Comparison of ENCODE assay signal across 22 mouse cellular contexts in genomic region chrX:73875881-73876280, GRCm38 (mm10). TPM values are rescaled to one million over a fixed set of nuclear protein-coding genes. Genes with fewer than 3 reads are reported as not detected.
DNase-seq lines count a peak whose midpoint lies in the region; ATAC-seq lines count a peak whose summit lies in the region.
"Had no signal": no experiment of that assay in that cellular context is flagged by ENCODE, and none has a peak within 500 bp of the region (broad histone marks: within the 10 kb centered on the region; RNA-seq: fewer than 3 reads in every experiment).

No protein-coding gene starts in this region.

- no peaks in the 10 kb centered on the region for H3K9me3 ChIP-seq in midbrain, embryonic 12.5 days
- no peaks in the 10 kb centered on the region for H3K9me3 ChIP-seq in midbrain, embryonic 11.5 days (ENCODE audit: control insufficient read depth, low read length)
- H3K9me3 ChIP-seq in forebrain, embryonic 14.5 days (replicated peaks; ENCODE audit: control insufficient read depth, low read length), result no peaks in the 10 kb centered on the region
- no peaks in the 10 kb centered on the region for H3K9me3 ChIP-seq in hindbrain, embryonic 15.5 days
- no peaks in the 10 kb centered on the region for H3K9me3 ChIP-seq in neural tube, embryonic 13.5 days
- H3K9me3 ChIP-seq: heart, embryonic 13.5 days; kidney, embryonic 15.5 days; limb, embryonic 12.5 days; liver, embryonic 13.5 days had no signal

- no peak overlapping the region for H3K4me3 ChIP-seq in midbrain, embryonic 12.5 days
- H3K4me3 ChIP-seq in midbrain, embryonic 11.5 days (ENCODE audit: low read depth, low read length), result no peak overlapping the region
- no peak overlapping the region for H3K4me3 ChIP-seq in forebrain, embryonic 14.5 days (ENCODE audit: low read depth, low read length)
- H3K4me3 ChIP-seq in hindbrain, embryonic 15.5 days, result 0 out of 2 replicates have a peak overlapping the region, but pooled peaks have one; percentile 7
- no peak overlapping the region for H3K4me3 ChIP-seq in neural tube, embryonic 13.5 days
- H3K4me3 ChIP-seq: heart, embryonic 13.5 days; kidney, embryonic 15.5 days; limb, embryonic 12.5 days; liver, embryonic 13.5 days had no signal

- ATAC-seq in midbrain, embryonic 12.5 days (ENCODE audit: low FRiP score, low read depth), result no peak
- ATAC-seq in midbrain, embryonic 11.5 days (ENCODE audit: low FRiP score), result no peak
- ATAC-seq in forebrain, embryonic 14.5 days, result no peak
- no peak for ATAC-seq in hindbrain, embryonic 15.5 days (ENCODE audit: low FRiP score, low read depth)
- ATAC-seq in neural tube, embryonic 13.5 days (ENCODE audit: low read depth), result no peak
- ATAC-seq: CD4-positive, CD25-positive, alpha-beta regulatory T cell, adult 4 months; intestine, embryonic 16.5 days had no signal

- no peak for DNase-seq in midbrain, embryonic 11.5 days (ENCODE audit: low spot score, missing footprints)
- DNase-seq in forebrain, embryonic 14.5 days (ENCODE audit: low spot score), result no peak
- DNase-seq in thymus, postnatal 14 days, result no peak
- DNase-seq in T-cell, adult 2 months (ENCODE audit: low spot score), result no peak
- no peak for DNase-seq in thymus, adult 18-20 months
- DNase-seq: adrenal gland, postnatal 36 days; cerebellum, adult 11-12 months; embryo, embryonic 11 days; gastrocnemius, postnatal 10 days; heart, adult 11 months; heart, postnatal 36 days; liver, embryonic 13.5 days; lung, embryonic 14.5 days; lung, postnatal 4 days had no signal

- no peaks in the 10 kb centered on the region for H3K36me3 ChIP-seq in midbrain, embryonic 12.5 days
- H3K36me3 ChIP-seq in midbrain, embryonic 11.5 days (ENCODE audit: control insufficient read depth, insufficient read depth, low read length), result no peaks in the 10 kb centered on the region
- no peaks in the 10 kb centered on the region for H3K36me3 ChIP-seq in forebrain, embryonic 14.5 days (ENCODE audit: control insufficient read depth, insufficient read depth, low read length)
- H3K36me3 ChIP-seq in hindbrain, embryonic 15.5 days, result no peaks in the 10 kb centered on the region
- no peaks in the 10 kb centered on the region for H3K36me3 ChIP-seq in neural tube, embryonic 13.5 days
- H3K36me3 ChIP-seq: heart, embryonic 13.5 days; kidney, embryonic 15.5 days; limb, embryonic 12.5 days; liver, embryonic 13.5 days had no signal

- WGBS in midbrain, embryonic 12.5 days, result 72% methylated on average over 2 of the region's 2 CpGs
- 73% methylated on average over 2 of the region's 2 CpGs for WGBS in midbrain, embryonic 11.5 days
- WGBS in forebrain, embryonic 14.5 days, result 71% methylated on average over 2 of the region's 2 CpGs
- 68% methylated on average over 2 of the region's 2 CpGs for WGBS in hindbrain, embryonic 15.5 days
- 56% methylated on average over 2 of the region's 2 CpGs for WGBS in neural tube, embryonic 13.5 days

- H3K9ac ChIP-seq in midbrain, embryonic 12.5 days (replicated peaks), result no peak overlapping the region
- no peak overlapping the region for H3K9ac ChIP-seq in midbrain, embryonic 11.5 days (ENCODE audit: low read length)
- no peak overlapping the region for H3K9ac ChIP-seq in forebrain, embryonic 14.5 days (ENCODE audit: low read length)
- no peak overlapping the region for H3K9ac ChIP-seq in hindbrain, embryonic 15.5 days
- H3K9ac ChIP-seq in neural tube, embryonic 13.5 days, result 0 out of 2 replicates have a peak overlapping the region, but pooled peaks have one; percentile 8
- H3K9ac ChIP-seq: heart, embryonic 13.5 days; kidney, embryonic 15.5 days; limb, embryonic 12.5 days; liver, embryonic 13.5 days; lung, embryonic 14.5 days had no signal

- H3K4me2 ChIP-seq in midbrain, embryonic 12.5 days (replicated peaks), result peak overlapping the region; percentile 13; the same call in 1 of the 2 replicates
- H3K4me2 ChIP-seq in midbrain, embryonic 11.5 days, result no peak overlapping the region
- peak overlapping the region; percentile 23 for H3K4me2 ChIP-seq in forebrain, embryonic 14.5 days (ENCODE audit: low read length)
- H3K4me2 ChIP-seq in hindbrain, embryonic 15.5 days, result peak overlapping the region; percentile 40
- peak overlapping the region; percentile 40 for H3K4me2 ChIP-seq in neural tube, embryonic 13.5 days
- H3K4me2 ChIP-seq: heart, embryonic 13.5 days; kidney, embryonic 15.5 days; limb, embryonic 12.5 days; liver, embryonic 13.5 days; lung, embryonic 14.5 days had no signal

- H3K4me1 ChIP-seq in midbrain, embryonic 12.5 days, result no peaks in the 10 kb centered on the region
- H3K4me1 ChIP-seq in midbrain, embryonic 11.5 days (ENCODE audit: control insufficient read depth, insufficient read depth, low read length), result no peaks in the 10 kb centered on the region
- no peaks in the 10 kb centered on the region for H3K4me1 ChIP-seq in forebrain, embryonic 14.5 days (ENCODE audit: control insufficient read depth, insufficient read depth, low read length)
- H3K4me1 ChIP-seq in hindbrain, embryonic 15.5 days (replicated peaks), result peaks cover 20% of the 10 kb centered on the region
- H3K4me1 ChIP-seq in neural tube, embryonic 13.5 days (replicated peaks), result peaks cover 34% of the 10 kb centered on the region
- H3K4me1 ChIP-seq: heart, embryonic 13.5 days; limb, embryonic 12.5 days had no signal

- H3K27ac ChIP-seq in midbrain, embryonic 12.5 days (replicated peaks), result no peak overlapping the region
- H3K27ac ChIP-seq in midbrain, embryonic 11.5 days (ENCODE audit: low read depth, low read length), result no peak overlapping the region
- H3K27ac ChIP-seq in forebrain, embryonic 14.5 days (ENCODE audit: low read depth, low read length), result no peak overlapping the region
- no peak overlapping the region for H3K27ac ChIP-seq in hindbrain, embryonic 15.5 days (replicated peaks)
- no peak overlapping the region for H3K27ac ChIP-seq in neural tube, embryonic 13.5 days (replicated peaks)
- H3K27ac ChIP-seq: heart, embryonic 13.5 days; kidney, embryonic 15.5 days; limb, embryonic 12.5 days; liver, embryonic 13.5 days had no signal

- H3K27me3 ChIP-seq in midbrain, embryonic 12.5 days, result peaks cover 18% of the 10 kb centered on the region
- peaks cover 8% of the 10 kb centered on the region for H3K27me3 ChIP-seq in midbrain, embryonic 11.5 days (ENCODE audit: control insufficient read depth, insufficient read depth, low read length)
- H3K27me3 ChIP-seq in forebrain, embryonic 14.5 days (replicated peaks; ENCODE audit: control insufficient read depth, insufficient read depth, low read length), result no peaks in the 10 kb centered on the region
- H3K27me3 ChIP-seq in hindbrain, embryonic 15.5 days, result no peaks in the 10 kb centered on the region
- H3K27me3 ChIP-seq in neural tube, embryonic 13.5 days, result peaks cover 2% of the 10 kb centered on the region; the same call in 1 of the 2 replicates

RNA-seq across cellular contexts. Expression of gene Avpr2, which starts 16.0 kb away (rescaled TPM):
- 0.30 and 0.34 TPM in 2 replicates for polyA plus RNA-seq in midbrain, embryonic 12.5 days (2016; fragmentation: Nextera tagmentation; extraction: Ambion mirVana)
- polyA plus RNA-seq in midbrain, embryonic 11.5 days (2014; fragmentation: Nextera tagmentation; extraction: Ambion mirVana), result not detected in 2 replicates
- polyA plus RNA-seq in forebrain, embryonic 14.5 days (2014; fragmentation: Nextera tagmentation; extraction: Ambion mirVana), result 0.26 TPM in 1 of 2 replicates, not detected in the other
- 0.17 and 0.18 TPM in 2 replicates for polyA plus RNA-seq in hindbrain, embryonic 15.5 days (2015; fragmentation: Nextera tagmentation; extraction: Ambion mirVana)
- polyA plus RNA-seq in neural tube, embryonic 13.5 days (2015; fragmentation: Nextera tagmentation; extraction: Ambion mirVana), result 0.14 and 0.15 TPM in 2 replicates
- polyA plus RNA-seq: heart, embryonic 13.5 days; lung, embryonic 14.5 days had no signal

RNA-seq across cellular contexts. Expression of gene L1cam, which starts 20.0 kb away (rescaled TPM):
- polyA plus RNA-seq in midbrain, embryonic 12.5 days (2016; fragmentation: Nextera tagmentation; extraction: Ambion mirVana), result 34.9 and 42.6 TPM in 2 replicates
- polyA plus RNA-seq in midbrain, embryonic 11.5 days (2014; fragmentation: Nextera tagmentation; extraction: Ambion mirVana), result 18.3 and 21.3 TPM in 2 replicates
- 53.6 and 77.2 TPM in 2 replicates for polyA plus RNA-seq in forebrain, embryonic 14.5 days (2014; fragmentation: Nextera tagmentation; extraction: Ambion mirVana)
- polyA plus RNA-seq in hindbrain, embryonic 15.5 days (2015; fragmentation: Nextera tagmentation; extraction: Ambion mirVana), result 85.5 and 126 TPM in 2 replicates
- polyA plus RNA-seq in neural tube, embryonic 13.5 days (2015; fragmentation: Nextera tagmentation; extraction: Ambion mirVana), result 97.6 and 98.7 TPM in 2 replicates

RNA-seq across cellular contexts. Expression of gene Arhgap4, which starts 45.8 kb away (rescaled TPM):
- polyA plus RNA-seq in midbrain, embryonic 12.5 days (2016; fragmentation: Nextera tagmentation; extraction: Ambion mirVana), result 2.6 and 2.8 TPM in 2 replicates
- 1.7 and 2.1 TPM in 2 replicates for polyA plus RNA-seq in midbrain, embryonic 11.5 days (2014; fragmentation: Nextera tagmentation; extraction: Ambion mirVana)
- polyA plus RNA-seq in forebrain, embryonic 14.5 days (2014; fragmentation: Nextera tagmentation; extraction: Ambion mirVana), result 1.3 and 2.0 TPM in 2 replicates
- 3.5 and 3.6 TPM in 2 replicates for polyA plus RNA-seq in hindbrain, embryonic 15.5 days (2015; fragmentation: Nextera tagmentation; extraction: Ambion mirVana)
- 2.8 and 3.2 TPM in 2 replicates for polyA plus RNA-seq in neural tube, embryonic 13.5 days (2015; fragmentation: Nextera tagmentation; extraction: Ambion mirVana)

RNA-seq across cellular contexts. Expression of gene Naa10, which starts 45.9 kb away (rescaled TPM):
- 119 and 123 TPM in 2 replicates for polyA plus RNA-seq in midbrain, embryonic 12.5 days (2016; fragmentation: Nextera tagmentation; extraction: Ambion mirVana)
- polyA plus RNA-seq in midbrain, embryonic 11.5 days (2014; fragmentation: Nextera tagmentation; extraction: Ambion mirVana), result 117 and 121 TPM in 2 replicates
- polyA plus RNA-seq in forebrain, embryonic 14.5 days (2014; fragmentation: Nextera tagmentation; extraction: Ambion mirVana), result 104 TPM in 2 replicates
- polyA plus RNA-seq in hindbrain, embryonic 15.5 days (2015; fragmentation: Nextera tagmentation; extraction: Ambion mirVana), result 93.3 and 98.4 TPM in 2 replicates
- polyA plus RNA-seq in neural tube, embryonic 13.5 days (2015; fragmentation: Nextera tagmentation; extraction: Ambion mirVana), result 97.3 and 112 TPM in 2 replicates

RNA-seq across cellular contexts. Expression of gene Pdzd4, which starts 51.1 kb away (rescaled TPM):
- 2.4 and 2.5 TPM in 2 replicates for polyA plus RNA-seq in midbrain, embryonic 12.5 days (2016; fragmentation: Nextera tagmentation; extraction: Ambion mirVana)
- polyA plus RNA-seq in midbrain, embryonic 11.5 days (2014; fragmentation: Nextera tagmentation; extraction: Ambion mirVana), result 0.86 and 1.1 TPM in 2 replicates
- polyA plus RNA-seq in forebrain, embryonic 14.5 days (2014; fragmentation: Nextera tagmentation; extraction: Ambion mirVana), result 5.4 and 8.0 TPM in 2 replicates
- 4.5 and 4.7 TPM in 2 replicates for polyA plus RNA-seq in hindbrain, embryonic 15.5 days (2015; fragmentation: Nextera tagmentation; extraction: Ambion mirVana)
- polyA plus RNA-seq in neural tube, embryonic 13.5 days (2015; fragmentation: Nextera tagmentation; extraction: Ambion mirVana), result 2.6 and 3.2 TPM in 2 replicates
